Mouse (Mus musculus) bone marrow macrophage, adult 2 months (primary cell): ENCODE results near the gene Vamp3.

Experiments used
- CTCF ChIP-seq: IDR thresholded peaks from 2 replicates; pipeline ENCODE4 v1.5.1; 2012; ENCODE audit warnings: low read depth, mild to moderate bottlenecking, low read length, moderate library complexity
- POLR2A ChIP-seq: IDR thresholded peaks from 2 replicates; pipeline ENCODE4 v1.6.1; 2012; ENCODE audit warnings: mild to moderate bottlenecking, low read depth, low read length, borderline replicate concordance

- TF ChIP-seq POLR2A (no peak), CTCF (no peak)
These were observed 20.0 kb downstream of the Vamp3 start for GRCm38 (mm10) chr4:151037800-151038199.
